In the genomic region with DNA sequence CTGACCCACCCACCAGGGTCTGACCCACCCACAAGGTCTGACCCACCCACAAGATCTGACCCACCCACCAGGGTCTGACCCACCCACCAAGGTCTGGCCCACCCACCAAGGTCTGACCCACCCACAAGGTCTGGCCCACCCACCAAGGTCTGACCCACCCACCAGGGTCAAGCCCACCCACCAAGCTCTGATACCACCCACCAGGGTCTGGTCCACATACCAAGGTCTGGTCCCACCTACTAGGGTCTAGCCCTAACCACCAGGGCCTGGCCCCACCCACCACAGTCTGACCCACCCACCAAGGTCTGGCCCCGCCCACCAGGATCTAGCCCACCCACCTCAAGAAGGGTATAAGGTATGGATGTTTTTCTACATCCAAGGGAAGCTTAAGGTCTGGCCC, we compare ENCODE assay signal across 19 mouse cellular contexts. TPM values are rescaled to one million over a fixed set of nuclear protein-coding genes. Genes with fewer than 3 reads are reported as not detected.
A peak's percentile ranks its signal among the peaks of the same experiment; 100 is the strongest.
DNase-seq lines count a peak whose midpoint lies in the region; ATAC-seq and TF ChIP-seq lines count a peak whose summit lies in the region.
"Had no signal": no experiment of that assay in that cellular context is flagged by ENCODE, and none has a peak within 500 bp of the region (broad histone marks: within the 10 kb centered on the region; RNA-seq: fewer than 3 reads in every experiment).

No protein-coding gene starts in this region.

- no peaks in the 10 kb centered on the region; the same call in 1 of the 2 replicates for H3K9me3 ChIP-seq in heart, embryonic 12.5 days (replicated peaks)
- H3K9me3 ChIP-seq in midbrain, embryonic 11.5 days (ENCODE audit: control insufficient read depth, low read length): no peaks in the 10 kb centered on the region
- H3K9me3 ChIP-seq in midbrain, embryonic 10.5 days (replicated peaks): no peaks in the 10 kb centered on the region
- H3K9me3 ChIP-seq in stomach, postnatal 0 days (ENCODE audit: control insufficient read depth, low read length): no peaks in the 10 kb centered on the region
- H3K9me3 ChIP-seq: forebrain, embryonic 12.5 days had no signal

- H3K4me1 ChIP-seq in heart, embryonic 12.5 days (replicated peaks): peaks cover 13% of the 10 kb centered on the region
- no peaks in the 10 kb centered on the region for H3K4me1 ChIP-seq in midbrain, embryonic 11.5 days (ENCODE audit: control insufficient read depth, insufficient read depth, low read length)
- H3K4me1 ChIP-seq in midbrain, embryonic 10.5 days: no peaks in the 10 kb centered on the region
- H3K4me1 ChIP-seq in stomach, postnatal 0 days (replicated peaks; ENCODE audit: control insufficient read depth, insufficient read depth): no peaks in the 10 kb centered on the region
- H3K4me1 ChIP-seq: forebrain, embryonic 12.5 days had no signal

- intact Hi-C loops in heart, postnatal 14 days (cut with DNase I): no loop called here

- no peak for TF ChIP-seq CTCF in stomach, postnatal 0 days (IDR thresholded peaks at IDR 0.05; ENCODE audit: low read depth)

- H3K4me3 ChIP-seq in heart, embryonic 12.5 days: no peak overlapping the region
- H3K4me3 ChIP-seq in midbrain, embryonic 11.5 days (ENCODE audit: low read depth, low read length): no peak overlapping the region
- H3K4me3 ChIP-seq in midbrain, embryonic 10.5 days: no peak overlapping the region
- H3K4me3 ChIP-seq in stomach, postnatal 0 days (ENCODE audit: low read depth, low read length): no peak overlapping the region
- H3K4me3 ChIP-seq: forebrain, embryonic 12.5 days had no signal

- H3K36me3 ChIP-seq in heart, embryonic 12.5 days: no peaks in the 10 kb centered on the region
- H3K36me3 ChIP-seq in midbrain, embryonic 11.5 days (ENCODE audit: control insufficient read depth, insufficient read depth, low read length): no peaks in the 10 kb centered on the region
- no peaks in the 10 kb centered on the region for H3K36me3 ChIP-seq in midbrain, embryonic 10.5 days
- H3K36me3 ChIP-seq in stomach, postnatal 0 days (ENCODE audit: control insufficient read depth, insufficient read depth, low read length): no peaks in the 10 kb centered on the region
- H3K36me3 ChIP-seq: forebrain, embryonic 12.5 days had no signal

- no peaks in the 10 kb centered on the region for H3K27me3 ChIP-seq in heart, embryonic 12.5 days (replicated peaks)
- H3K27me3 ChIP-seq in midbrain, embryonic 11.5 days (ENCODE audit: control insufficient read depth, insufficient read depth, low read length): no peaks in the 10 kb centered on the region
- no peaks in the 10 kb centered on the region for H3K27me3 ChIP-seq in midbrain, embryonic 10.5 days (ENCODE audit: low read depth, poor library complexity, severe bottlenecking)
- no peaks in the 10 kb centered on the region for H3K27me3 ChIP-seq in stomach, postnatal 0 days (ENCODE audit: control insufficient read depth, insufficient read depth, low read length)
- H3K27me3 ChIP-seq: forebrain, embryonic 12.5 days had no signal

- no peak overlapping the region for H3K4me2 ChIP-seq in heart, embryonic 12.5 days
- H3K4me2 ChIP-seq in midbrain, embryonic 11.5 days: no peak overlapping the region
- no peak overlapping the region for H3K4me2 ChIP-seq in stomach, postnatal 0 days (replicated peaks; ENCODE audit: low read depth)
- H3K4me2 ChIP-seq: forebrain, embryonic 12.5 days had no signal

- H3K27ac ChIP-seq in heart, embryonic 12.5 days (ENCODE audit: poor library complexity, severe bottlenecking): no peak overlapping the region
- H3K27ac ChIP-seq in midbrain, embryonic 11.5 days (ENCODE audit: low read depth, low read length): no peak overlapping the region
- no peak overlapping the region for H3K27ac ChIP-seq in midbrain, embryonic 10.5 days (replicated peaks)
- H3K27ac ChIP-seq in stomach, postnatal 0 days (replicated peaks): no peak overlapping the region
- H3K27ac ChIP-seq: forebrain, embryonic 12.5 days had no signal

- no peak for DNase-seq in heart, postnatal 14 days
- no peak for DNase-seq in midbrain, embryonic 11.5 days (ENCODE audit: low spot score, missing footprints)
- DNase-seq in midbrain, embryonic 10.5 days (ENCODE audit: low spot score): no peak
- DNase-seq in ES-CJ7 (ENCODE audit: low read depth, low spot score) (peak; percentile 89), ZHBTc4 (ENCODE audit: low read depth, low spot score) (peak; percentile 94)
- no peak for DNase-seq in stomach, postnatal 0 days (ENCODE audit: low spot score)
- DNase-seq: adrenal gland, postnatal 36 days; cerebellum, adult 11-12 months; cerebellum, postnatal 14 days; gastrocnemius, postnatal 36 days; kidney, postnatal 10 days; liver, postnatal 0 days; lung, postnatal 10 days; thymus, postnatal 4 days had no signal

- WGBS in heart, embryonic 12.5 days: 70% methylated on average over 1 of the region's 1 CpGs
- 83% methylated on average over 1 of the region's 1 CpGs for WGBS in midbrain, embryonic 11.5 days
- 80% methylated on average over 1 of the region's 1 CpGs for WGBS in midbrain, embryonic 10.5 days
- 77% methylated on average over 1 of the region's 1 CpGs for WGBS in stomach, postnatal 0 days

- 0 out of 2 replicates have a peak, but pooled peaks have one; percentile 71 for ATAC-seq in heart, embryonic 12.5 days (ENCODE audit: insufficient number of reproducible peaks, low FRiP score)
- ATAC-seq in midbrain, embryonic 11.5 days (ENCODE audit: low FRiP score): peak; percentile 57; the same call in 1 of the 2 replicates
- ATAC-seq in stomach, postnatal 0 days (ENCODE audit: low FRiP score, low TSS enrichment): no peak
- ATAC-seq: liver, postnatal 0 days had no signal

- no peak overlapping the region for H3K9ac ChIP-seq in heart, embryonic 12.5 days
- H3K9ac ChIP-seq in midbrain, embryonic 11.5 days (ENCODE audit: low read length): no peak overlapping the region
- no peak overlapping the region for H3K9ac ChIP-seq in stomach, postnatal 0 days (ENCODE audit: low read length)
- H3K9ac ChIP-seq: forebrain, embryonic 12.5 days; liver, postnatal 0 days had no signal

- no peak for TF ChIP-seq EP300 in stomach, postnatal 0 days (optimal IDR thresholded peaks at IDR 0.05)

RNA-seq across cellular contexts. Expression of gene Rcan2, which starts 15.3 kb away (rescaled TPM):
- 44.1 and 44.3 TPM in 2 replicates for polyA plus RNA-seq in heart, embryonic 12.5 days (2016; fragmentation: Nextera tagmentation; extraction: Ambion mirVana)
- total RNA-seq in heart, postnatal 14 days (2021): 100 to 1,000 TPM; 269 TPM
- 9.0 and 12.0 TPM in 2 replicates for polyA plus RNA-seq in midbrain, embryonic 11.5 days (2014; fragmentation: Nextera tagmentation; extraction: Ambion mirVana)
- polyA plus RNA-seq in midbrain, embryonic 10.5 days (2016; fragmentation: Nextera tagmentation; extraction: Ambion mirVana): 5.6 and 10.9 TPM in 2 replicates
- 11.0 and 12.5 TPM in 2 replicates for polyA plus RNA-seq in stomach, postnatal 0 days (2015; fragmentation: Nextera tagmentation; extraction: Ambion mirVana)
- total RNA-seq: megakaryocyte progenitor cell, adult 5-6 weeks; MEL; monocyte, adult 5-6 weeks had no signal

Comparison
In these comparisons a context has a peak if more than half of its experiments do, and no peak if none do; other contexts are left out.
1. DNase-seq: peak in ES-CJ7 (single experiment) and ZHBTc4 (single experiment); none in heart, postnatal 14 days (0 of 2), midbrain, embryonic 11.5 days (single experiment), midbrain, embryonic 10.5 days (single experiment) and stomach, postnatal 0 days (single experiment).